Mouse (Mus musculus) spleen, adult 2 months (tissue): Measurements from ENCODE around the gene Wwox. TPM values are rescaled to one million over a fixed set of nuclear protein-coding genes. Genes with fewer than 3 reads are reported as not detected.

Experiments used
- DNase-seq, 2 experiments: peaks; one replicate each; pipeline versions ENCODE4 v3.0.0 to v3.0.0-alpha.2; 2012 to 2021; ENCODE audit warnings: low spot score in 2 of 2, low read depth in 1 of 2
- H3K27ac ChIP-seq: fragments of 200-500 bp; 2 replicates; pipeline ENCODE4 v1.5.1; 2012; ENCODE audit warnings: low read length, inconsistent platforms; ENCODE audit not compliant: insufficient read depth
- H3K27me3 ChIP-seq: fragments of 200-500 bp; 2 replicates; pipeline ENCODE4 v1.6.1; 2012; ENCODE audit warnings: mild to moderate bottlenecking, moderate library complexity, low read length, inconsistent platforms; ENCODE audit not compliant: control insufficient read depth, insufficient read depth
- H3K36me3 ChIP-seq: fragments of 200-500 bp; 2 replicates; pipeline ENCODE4 v1.6.1; 2012; ENCODE audit warnings: mild to moderate bottlenecking, low read length, inconsistent platforms; ENCODE audit not compliant: control insufficient read depth, insufficient read depth
- H3K4me1 ChIP-seq: fragments of 200-500 bp; 2 replicates; pipeline ENCODE4 v1.6.1; 2011; ENCODE audit warnings: inconsistent platforms; ENCODE audit not compliant: control insufficient read depth, insufficient read depth, insufficient read length
- H3K4me3 ChIP-seq: fragments of 200-500 bp; 2 replicates; pipeline ENCODE4 v1.5.1; 2011; ENCODE audit warnings: mild to moderate bottlenecking, inconsistent platforms; ENCODE audit not compliant: insufficient read depth, insufficient read length; ENCODE audit errors: extremely low read depth
- CTCF ChIP-seq: fragments of 200-500 bp; IDR thresholded peaks from 2 replicates; pipeline ENCODE4 v1.5.1; 2011; ENCODE audit warnings: mild to moderate bottlenecking, inconsistent platforms; ENCODE audit not compliant: insufficient read depth, insufficient read length, insufficient replicate concordance; ENCODE audit errors: extremely low read depth
- POLR2A ChIP-seq: fragments of 200-500 bp; IDR thresholded peaks from 2 replicates; pipeline ENCODE4 v1.6.1; 2011; ENCODE audit warnings: low read depth, low read length, inconsistent platforms
- whole genome bisulfite sequencing: fragments of 180-500 bp; shearing (Covaris S2); methylation state at CpG from one replicate; pipeline ENCODE4 v1.1.7; 2018; 5-methylcytosine and 5-hydroxymethylcytosine counted together
- polyA plus RNA-seq: library from polyadenylated mRNA; depleted of rRNA; stranded (reverse); fragments of >200 nt; gene quantifications from 2 replicates; pipeline ENCODE4 v1.2.3, GENCODE M21; 2012; rRNA removed

Gene Wwox
- polyA plus RNA-seq, 1 experiment = 3.8 TPM

GRCm38 (mm10) chr8:115395840-115396239 lies 956.4 kb downstream of the Wwox start:
- Histone ChIP-seq H3K4me3 (no peak overlapping the region), H3K4me1 (peaks cover 19% of the 10 kb centered on the region), H3K36me3 (no peaks in the 10 kb centered on the region), H3K27ac (no peak overlapping the region), H3K27me3 (0 out of 2 replicates have a peak, but pooled peaks cover 2% of the 10 kb centered on the region)
- no peak for DNase-seq
- 94% methylated on average over 5 of the region's 5 CpGs for WGBS
- TF ChIP-seq CTCF = no peak
- TF ChIP-seq POLR2A = no peak

GRCm38 (mm10) chr8:115397981-115398380 lies 958.5 kb downstream of the Wwox start:
- Histone ChIP-seq H3K27ac (no peak overlapping the region), H3K4me1 (peaks cover 19% of the 10 kb centered on the region), H3K4me3 (no peak overlapping the region), H3K36me3 (no peaks in the 10 kb centered on the region), H3K27me3 (0 out of 2 replicates have a peak, but pooled peaks cover 2% of the 10 kb centered on the region)
- WGBS = 10% methylated on average over 3 of the region's 3 CpGs
- TF ChIP-seq POLR2A = no peak
- TF ChIP-seq CTCF = no peak
- peak; percentile 79 to 81 for DNase-seq

GRCm38 (mm10) chr8:115400013-115400720 lies 960.7 kb downstream of the Wwox start:
- no peak for DNase-seq
- WGBS = 57% methylated on average over 15 of the region's 15 CpGs
- no peaks in the 10 kb centered on the region for H3K27me3 ChIP-seq
- no peaks in the 10 kb centered on the region for H3K36me3 ChIP-seq
- no peak overlapping the region for H3K27ac ChIP-seq
- no peak overlapping the region for H3K4me3 ChIP-seq
- TF ChIP-seq POLR2A (no peak), CTCF (no peak)
- H3K4me1 ChIP-seq = peaks cover 19% of the 10 kb centered on the region

Other genes starting within 250 kb of the Wwox start
- gene Vat1l, start 234.0 kb upstream of the Wwox start, polyA plus RNA-seq = 0.04 TPM in 1 of 2 replicates, not detected in the other
- not detected in 2 replicates for gene Clec3a, start 21.6 kb upstream of the Wwox start, polyA plus RNA-seq